Mouse (Mus musculus) heart, postnatal 14 days (tissue): ENCODE data around the gene Hps3. TPM values are rescaled to one million over a fixed set of nuclear protein-coding genes. Genes with fewer than 3 reads are reported as not detected.
"Not testable (repeated sequence)": the region's sequence is repeated elsewhere in the genome, so short reads cannot be mapped to it uniquely, and the experiment has no call there.

ENCODE experiments used
- DNase-seq, 2 experiments: peaks; one replicate each; pipeline ENCODE4 v3.0.0; 2021 to 2022
- intact Hi-C: fragments of 180-260 bp; cut with DNase I; formaldehyde crosslinking; loops from one replicate; pipeline ENCODE4 v1.15.1; 2025
- total RNA-seq, 2 experiments: library from RNA; stranded (reverse); gene quantifications; 2 replicates each; pipeline ENCODE4 v1.2.3; 2021

Hps3 gene
- total RNA-seq, 2 experiments from 2014 or later = 8.5 to 11.5 TPM

- DNase-seq = peak; percentile 15 to 19
- intact Hi-C loops = no loop called here
These were observed 78.2 kb downstream of the Hps3 start, which contains the start of gene Cp for GRCm38 (mm10) chr3:19956885-19957284. Gene Cp (plus strand): TSS chr3:19957054.

DNA sequence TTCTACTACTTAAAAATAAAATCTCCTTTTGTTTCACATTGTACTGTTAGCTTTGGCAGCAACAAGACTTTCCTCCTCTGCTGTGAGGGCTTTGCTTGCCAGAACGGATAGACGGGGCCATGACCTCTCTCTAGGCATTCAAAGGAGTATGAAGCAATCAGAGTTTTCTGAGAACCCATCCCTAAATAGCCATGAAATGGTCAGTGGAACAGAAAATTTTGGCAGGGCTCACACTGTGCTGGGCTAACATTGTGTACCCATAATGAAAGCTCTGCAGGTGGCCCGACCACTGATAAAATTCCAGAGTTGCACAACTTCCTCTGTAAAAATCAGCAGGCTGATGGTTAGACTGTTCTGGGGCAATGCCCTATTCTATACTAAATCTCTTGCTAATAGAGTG lies 81.2 kb downstream of the Hps3 start:
- intact Hi-C loops = no loop called here
- peak; percentile 68 to 73 for DNase-seq

- DNase-seq = no peak
These were observed 81.7 kb downstream of the Hps3 start for GRCm38 (mm10) chr3:19953425-19953824.

DNA sequence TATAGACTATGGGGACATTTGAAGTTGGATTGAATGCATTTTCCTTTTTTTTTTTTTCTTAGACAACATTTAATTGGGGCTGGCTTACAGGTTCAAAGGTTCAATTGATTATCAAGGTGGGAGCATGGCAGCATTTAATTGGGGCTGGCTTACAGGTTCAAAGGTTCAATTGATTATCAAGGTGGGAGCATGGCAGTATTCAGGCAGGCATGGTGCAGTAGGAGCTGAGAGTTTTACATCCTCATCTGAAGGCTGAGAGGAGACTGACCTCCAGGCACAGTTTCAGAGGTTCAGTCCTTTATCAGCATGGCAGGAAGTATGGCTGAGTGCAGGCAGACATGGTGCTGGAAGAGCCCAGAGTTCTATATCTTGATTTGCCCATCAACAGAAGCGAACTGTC lies 85.7 kb downstream of the Hps3 start:
- DNase-seq, intact Hi-C loops: not testable (repeated sequence)

More at GRCm38 (mm10) chr3:19953425-19953824, 81.7 kb downstream of the Hps3 start:
- intact Hi-C loops = no loop called here

DNA sequence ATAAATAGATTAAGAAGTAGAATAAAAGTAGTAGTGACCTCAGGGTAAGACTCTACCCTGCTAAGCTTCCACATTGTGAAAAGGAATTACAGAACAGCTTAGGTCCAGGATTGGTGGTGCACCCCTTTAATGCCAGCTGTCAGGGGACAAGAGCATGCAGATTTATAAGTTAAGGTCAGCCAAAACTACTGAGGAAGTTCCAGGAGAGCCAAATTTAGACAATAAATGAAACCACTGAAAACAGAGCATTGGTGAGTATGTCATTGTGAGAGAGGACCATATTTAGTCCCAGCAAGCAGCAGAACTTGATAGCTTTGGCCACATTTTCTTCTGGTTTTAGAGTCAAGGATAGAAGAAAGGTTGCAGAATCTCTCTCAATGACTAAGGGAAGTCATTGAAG lies 86.6 kb downstream of the Hps3 start:
- intact Hi-C loops = no loop called here
- no peak for DNase-seq

Other genes starting within 250 kb of the Hps3 start
- gene Cp, start 78.3 kb downstream of the Hps3 start, total RNA-seq = 10 to 100 TPM; 17.0 to 21.1 TPM
- 10 to 100 TPM; 14.9 to 16.4 TPM for gene Hltf, start 22.5 kb upstream of the Hps3 start, total RNA-seq
- 100 to 1,000 TPM; 135 to 136 TPM for gene Gyg, start 120.0 kb upstream of the Hps3 start, total RNA-seq
- 1 to 10 TPM; 2.3 to 2.8 TPM for gene Cpa3, start 206.9 kb upstream of the Hps3 start, total RNA-seq
- gene Cpb1, start 240.4 kb upstream of the Hps3 start, total RNA-seq = not detected